Mouse (Mus musculus) olfactory bulb, adult 2 months (tissue): ENCODE results near the gene Olfr384. TPM values are rescaled to one million over a fixed set of nuclear protein-coding genes. Genes with fewer than 3 reads are reported as not detected.
"Not testable (repeated sequence)": the region's sequence is repeated elsewhere in the genome, so short reads cannot be mapped to it uniquely, and the experiment has no call there.

Experiments used
- H3K27ac ChIP-seq: fragments of 200-500 bp; 2 replicates; pipeline ENCODE4 v1.5.1; 2012; ENCODE audit warnings: low read depth, low read length; ENCODE audit not compliant: insufficient read depth
- H3K4me1 ChIP-seq: fragments of 200-500 bp; 2 replicates; pipeline ENCODE4 v1.6.1; 2012; ENCODE audit warnings: low read length; ENCODE audit not compliant: control insufficient read depth, insufficient read depth
- H3K4me3 ChIP-seq: fragments of 200-500 bp; 2 replicates; pipeline ENCODE4 v1.5.1; 2012; ENCODE audit warnings: mild to moderate bottlenecking, low read depth, low read length, moderate library complexity; ENCODE audit not compliant: insufficient read depth
- CTCF ChIP-seq: fragments of 200-500 bp; IDR thresholded peaks from 2 replicates; pipeline ENCODE4 v1.5.1; 2012; ENCODE audit warnings: low read depth, mild to moderate bottlenecking, low read length, moderate library complexity; ENCODE audit not compliant: insufficient read depth
- POLR2A ChIP-seq: fragments of 200-500 bp; IDR thresholded peaks from 2 replicates; pipeline ENCODE4 v1.6.1; 2012; ENCODE audit warnings: mild to moderate bottlenecking, low read depth, low read length, moderate library complexity; ENCODE audit not compliant: insufficient read depth
- WGBS: fragments of 180-500 bp; shearing (Covaris S2); methylation state at CpG from one replicate; pipeline ENCODE4 v1.1.7; 2018; 5-methylcytosine and 5-hydroxymethylcytosine counted together
- polyA plus RNA-seq: library from polyadenylated mRNA; stranded (reverse); fragments of >200 nt; gene quantifications from 2 replicates; pipeline ENCODE4 v1.2.4, GENCODE M21; 2012; ENCODE audit warnings: low replicate concordance; ENCODE audit not compliant: missing spikeins, insufficient read depth, insufficient read length

The Olfr384 gene
- not detected in 2 replicates for polyA plus RNA-seq

DNA sequence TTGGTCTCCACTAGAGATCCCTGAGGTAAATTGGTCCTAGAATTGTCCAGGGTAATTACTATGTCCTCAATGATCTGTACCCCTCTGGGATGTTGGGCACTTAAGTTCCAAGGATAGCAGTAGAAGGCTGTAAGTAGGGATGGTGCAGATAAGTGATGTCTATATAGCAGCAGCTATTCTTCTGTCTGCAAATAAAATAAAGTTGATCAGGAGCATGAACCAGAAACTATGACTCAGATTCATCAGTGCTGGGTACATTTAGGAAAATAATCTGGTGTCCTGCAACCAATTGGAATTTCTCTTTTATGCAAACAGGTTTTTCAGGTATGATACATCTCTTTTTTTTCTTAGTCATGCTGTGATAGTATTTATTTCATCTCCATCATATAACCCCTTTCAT is at the start of gene Olfr384:
TSS of gene Olfr384 (plus strand) at position 301 of the 400 bp plus-strand sequence.
- no peak within 1 kb of the TSS for H3K4me3 ChIP-seq
- H3K27ac ChIP-seq = no peak within 1 kb of the TSS
- TF ChIP-seq CTCF (no peak), POLR2A (no peak)
- no peaks in the 10 kb centered on the region for H3K4me1 ChIP-seq

GRCm38 (mm10) chr11:73579871-73580270 is 18.5 kb upstream of the Olfr384 start:
- H3K4me3 ChIP-seq = no peak overlapping the region
- TF ChIP-seq CTCF (no peak), POLR2A (no peak)
- H3K4me1 ChIP-seq = no peaks in the 10 kb centered on the region
- H3K27ac ChIP-seq = no peak overlapping the region

- not testable (repeated sequence) for H3K4me1 ChIP-seq, H3K27ac ChIP-seq, H3K4me3 ChIP-seq
- 85% methylated on average over 1 of the region's 1 CpGs for WGBS
These were observed 15.2 kb upstream of the Olfr384 start for GRCm38 (mm10) chr11:73583188-73583587.

DNA sequence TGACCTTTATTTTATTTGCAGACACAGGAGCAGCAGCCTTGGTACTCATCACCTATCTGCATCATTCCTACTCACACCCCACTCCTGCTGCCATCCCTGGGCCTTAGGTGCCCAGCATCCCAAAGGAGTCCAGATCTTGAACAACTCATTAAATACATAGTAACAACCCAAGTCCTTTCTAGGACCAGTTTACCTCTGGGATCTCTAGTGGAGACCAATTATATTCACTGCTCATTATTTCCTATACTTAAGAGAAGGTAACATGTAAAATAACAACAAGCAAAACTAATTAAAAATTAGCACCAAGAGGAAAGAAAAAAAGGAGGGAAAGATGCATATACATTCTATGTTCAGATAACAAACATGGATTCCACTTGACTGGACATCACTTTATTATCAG is 5.5 kb upstream of the Olfr384 start, which contains the start of gene Olfr385:
TSS of gene Olfr385 (minus strand) at position 101 of the 400 bp plus-strand sequence.
- no peak for TF ChIP-seq POLR2A
- no peak within 1 kb of the TSS for H3K27ac ChIP-seq
- no peaks in the 10 kb centered on the region for H3K4me1 ChIP-seq
- H3K4me3 ChIP-seq = no peak within 1 kb of the TSS

Other genes with a start within 250 kb of the Olfr384 start
- gene Olfr20, start 247.8 kb upstream of the Olfr384 start, polyA plus RNA-seq = not detected in 2 replicates
- not detected in 2 replicates for gene Olfr376, start 227.3 kb upstream of the Olfr384 start, polyA plus RNA-seq
- not detected in 2 replicates for gene Olfr1, start 199.0 kb upstream of the Olfr384 start, polyA plus RNA-seq
- not detected in 2 replicates for gene Olfr378, start 170.1 kb upstream of the Olfr384 start, polyA plus RNA-seq
- gene Olfr380, start 141.1 kb upstream of the Olfr384 start, polyA plus RNA-seq = not detected in 2 replicates
- gene Olfr381, start 107.0 kb upstream of the Olfr384 start, polyA plus RNA-seq = not detected in 2 replicates
- not detected in 2 replicates for gene Olfr382, start 81.4 kb upstream of the Olfr384 start, polyA plus RNA-seq
- gene Olfr385, start 5.6 kb upstream of the Olfr384 start, polyA plus RNA-seq = not detected in 2 replicates
- gene Zfp735, start 90.2 kb downstream of the Olfr384 start, polyA plus RNA-seq = not detected in 2 replicates
- gene Olfr389, start 182.1 kb downstream of the Olfr384 start, polyA plus RNA-seq = not detected in 2 replicates
- not detected in 2 replicates for gene Olfr390, start 184.4 kb downstream of the Olfr384 start, polyA plus RNA-seq
- not detected in 2 replicates for gene Olfr391-ps, start 204.5 kb downstream of the Olfr384 start, polyA plus RNA-seq
- gene Olfr392, start 218.5 kb downstream of the Olfr384 start, polyA plus RNA-seq = not detected in 2 replicates